Mouse (Mus musculus) heart, embryonic 14.5 days (tissue): ENCODE results near the gene Fcgr4. TPM values are rescaled to one million over a fixed set of nuclear protein-coding genes. Genes with fewer than 3 reads are reported as not detected.
"Not testable (repeated sequence)": the region's sequence is repeated elsewhere in the genome, so short reads cannot be mapped to it uniquely, and the experiment has no call there.

Experiments
- ATAC-seq: fragments of 200-750 bp; cut with Nextera tagmentation; 2 replicates; pipeline ENCODE4 v1.8.0; 2017; ENCODE audit warnings: low read depth, moderate TSS enrichment; ENCODE audit not compliant: insufficient number of reproducible peaks, insufficient read depth, low FRiP score
- H3K27ac ChIP-seq, 2 experiments: fragments of 200-500 bp in 1 of 2; fragments of 300-500 bp in 1 of 2; sonication (generic) in 1 of 2; replicated peaks in 1 of 2; 2 replicates each; pipeline ENCODE4 v1.5.1; 2012 to 2014; ENCODE audit warnings: low read depth in 2 of 2, low read length in 2 of 2, control low read depth in 1 of 2, mild to moderate bottlenecking in 1 of 2, mixed read lengths in 1 of 2; ENCODE audit not compliant: control insufficient read depth in 1 of 2, insufficient read depth in 1 of 2
- H3K27me3 ChIP-seq: fragments of 300-500 bp; sonication (generic); 2 replicates; pipeline ENCODE4 v1.6.1; 2014; ENCODE audit warnings: mild to moderate bottlenecking, low read length, control low read depth; ENCODE audit not compliant: control insufficient read depth, insufficient read depth
- H3K36me3 ChIP-seq: fragments of 300-500 bp; sonication (generic); 2 replicates; pipeline ENCODE4 v1.6.1; 2014; ENCODE audit warnings: mild to moderate bottlenecking, control low read depth, low read length, mixed read lengths; ENCODE audit not compliant: control insufficient read depth, insufficient read depth
- H3K4me1 ChIP-seq, 2 experiments: fragments of 200-500 bp in 1 of 2; fragments of 300-500 bp in 1 of 2; sonication (generic) in 1 of 2; 2 replicates each; pipeline ENCODE4 v1.6.1; 2012 to 2014; ENCODE audit warnings: low read length in 2 of 2, control low read depth in 1 of 2, mixed read lengths in 1 of 2; ENCODE audit not compliant: control insufficient read depth in 2 of 2, insufficient read depth in 2 of 2
- H3K4me2 ChIP-seq: fragments of 300-500 bp; sonication (generic); 2 replicates; pipeline ENCODE4 v1.6.1; 2014; ENCODE audit warnings: mild to moderate bottlenecking, low read length
- H3K4me3 ChIP-seq, 2 experiments: fragments of 200-500 bp in 1 of 2; fragments of 300-500 bp in 1 of 2; sonication (generic) in 1 of 2; 2 replicates each; pipeline ENCODE4 v1.5.1; 2012 to 2014; ENCODE audit warnings: low read length in 2 of 2, mild to moderate bottlenecking in 2 of 2, control low read depth in 1 of 2, low read depth in 1 of 2, moderate library complexity in 1 of 2; ENCODE audit not compliant: control insufficient read depth in 1 of 2, insufficient read depth in 1 of 2
- H3K9ac ChIP-seq: fragments of 300-500 bp; sonication (generic); 2 replicates; pipeline ENCODE4 v1.6.1; 2014; ENCODE audit warnings: mild to moderate bottlenecking, low read length
- H3K9me3 ChIP-seq: fragments of 300-500 bp; sonication (generic); 2 replicates; pipeline ENCODE4 v1.6.1; 2016; ENCODE audit warnings: low read length, control low read depth; ENCODE audit not compliant: control insufficient read depth
- WGBS: fragments of 180-500 bp; shearing (Covaris S2); extraction: QIAGEN DNeasy Blood & Tissue Kit; methylation state at CpG from one replicate; pipeline ENCODE4 v1.1.7; 2014; 5-methylcytosine and 5-hydroxymethylcytosine counted together
- polyA plus RNA-seq: library from polyadenylated mRNA; unstranded; fragments of >200 nt; fragmentation: Nextera tagmentation; extraction: Ambion mirVana; gene quantifications from 2 replicates; pipeline ENCODE4 v1.2.1, GENCODE M21; 2014

The Fcgr4 gene
- 1.0 and 1.5 TPM in 2 replicates for polyA plus RNA-seq

- no peak within 1 kb of the TSS for H3K4me2 ChIP-seq
- no peaks in the 10 kb centered on the region for H3K4me1 ChIP-seq
- no peaks in the 10 kb centered on the region for H3K36me3 ChIP-seq
- H3K27ac ChIP-seq, result no peak within 1 kb of the TSS
- no peaks in the 10 kb centered on the region for H3K27me3 ChIP-seq
- no peak for ATAC-seq
- H3K9me3 ChIP-seq, result no peaks in the 10 kb centered on the region
- no peak within 1 kb of the TSS for H3K9ac ChIP-seq
- H3K4me3 ChIP-seq, result no peak within 1 kb of the TSS
- 74% methylated on average over 2 of the region's 2 CpGs for WGBS
Measured at GRCm38 (mm10) chr1:171018737-171019136, at the start of gene Fcgr4. Gene Fcgr4, plus strand, starts transcription at chr1:171018920.

- no peaks in the 10 kb centered on the region for H3K36me3 ChIP-seq
- 76% methylated on average over 6 of the region's 6 CpGs for WGBS
- H3K4me1 ChIP-seq, result no peaks in the 10 kb centered on the region
- no peak overlapping the region for H3K4me3 ChIP-seq
- H3K9me3 ChIP-seq, result no peaks in the 10 kb centered on the region
- no peak overlapping the region for H3K4me2 ChIP-seq
- H3K27ac ChIP-seq, result no peak overlapping the region
- no peak overlapping the region for H3K9ac ChIP-seq
- no peak for ATAC-seq
- no peaks in the 10 kb centered on the region for H3K27me3 ChIP-seq
Measured at GRCm38 (mm10) chr1:170972494-170972893, 46.2 kb upstream of the Fcgr4 start.

GRCm38 (mm10) chr1:170972936-170973335 lies 45.8 kb upstream of the Fcgr4 start:
- Histone ChIP-seq H3K4me2 (no peak overlapping the region), H3K9me3 (no peaks in the 10 kb centered on the region), H3K36me3 (no peaks in the 10 kb centered on the region), H3K4me3 (no peak overlapping the region), H3K4me1 (no peaks in the 10 kb centered on the region), H3K9ac (no peak overlapping the region), H3K27ac (no peak overlapping the region), H3K27me3 (no peaks in the 10 kb centered on the region)
- 70% methylated on average over 4 of the region's 4 CpGs for WGBS
- no peak for ATAC-seq

- no peaks in the 10 kb centered on the region for H3K4me1 ChIP-seq
- no peaks in the 10 kb centered on the region for H3K36me3 ChIP-seq
- WGBS, result 74% methylated on average over 8 of the region's 8 CpGs
- no peak overlapping the region for H3K4me2 ChIP-seq
- H3K27me3 ChIP-seq, result no peaks in the 10 kb centered on the region
- no peak for ATAC-seq
- no peak overlapping the region for H3K9ac ChIP-seq
- no peak overlapping the region for H3K27ac ChIP-seq
- H3K9me3 ChIP-seq, result no peaks in the 10 kb centered on the region
- no peak overlapping the region for H3K4me3 ChIP-seq
Measured at GRCm38 (mm10) chr1:170974171-170974570, 44.5 kb upstream of the Fcgr4 start.

- H3K9ac ChIP-seq, result no peak overlapping the region
- ATAC-seq, result no peak
- no peaks in the 10 kb centered on the region for H3K4me1 ChIP-seq
- H3K4me3 ChIP-seq, result no peak overlapping the region
- H3K4me2 ChIP-seq, result no peak overlapping the region
- no peaks in the 10 kb centered on the region for H3K9me3 ChIP-seq
- no peaks in the 10 kb centered on the region for H3K27me3 ChIP-seq
- no peaks in the 10 kb centered on the region for H3K36me3 ChIP-seq
- WGBS, result 95% methylated on average over 2 of the region's 2 CpGs
- H3K27ac ChIP-seq, result no peak overlapping the region
Measured at GRCm38 (mm10) chr1:170974736-170975135, 44.0 kb upstream of the Fcgr4 start.

GRCm38 (mm10) chr1:170975350-170975749 lies 43.4 kb upstream of the Fcgr4 start:
- H3K9me3 ChIP-seq, H3K4me2 ChIP-seq, H3K27ac ChIP-seq, ATAC-seq, H3K4me3 ChIP-seq, H3K9ac ChIP-seq, H3K36me3 ChIP-seq, H3K27me3 ChIP-seq, H3K4me1 ChIP-seq: not testable (repeated sequence)
- 63% methylated on average over 2 of the region's 2 CpGs for WGBS

GRCm38 (mm10) chr1:170975751-170976161 lies 43.0 kb upstream of the Fcgr4 start:
- no peak overlapping the region for H3K9ac ChIP-seq

GRCm38 (mm10) chr1:170976447-170976846 lies 42.3 kb upstream of the Fcgr4 start, which contains the start of gene Fcgr2b:
Gene Fcgr2b, minus strand, starts transcription at chr1:170976547.
- Histone ChIP-seq H3K9ac (no peak within 1 kb of the TSS), H3K4me2 (no peak within 1 kb of the TSS), H3K4me3 (no peak within 1 kb of the TSS), H3K9me3 (no peaks in the 10 kb centered on the region), H3K27me3 (no peaks in the 10 kb centered on the region), H3K36me3 (no peaks in the 10 kb centered on the region), H3K27ac (no peak within 1 kb of the TSS), H3K4me1 (no peaks in the 10 kb centered on the region)
- 81% methylated on average over 5 of the region's 5 CpGs for WGBS
- no peak for ATAC-seq

More at GRCm38 (mm10) chr1:170975751-170976161, 43.0 kb upstream of the Fcgr4 start:
- no peak for ATAC-seq
- no peaks in the 10 kb centered on the region for H3K4me1 ChIP-seq
- H3K27me3 ChIP-seq, result no peaks in the 10 kb centered on the region
- WGBS, result 62% methylated on average over 7 of the region's 7 CpGs
- H3K9me3 ChIP-seq, result no peaks in the 10 kb centered on the region
- H3K4me2 ChIP-seq, result no peak overlapping the region
- H3K4me3 ChIP-seq, result no peak overlapping the region
- no peak overlapping the region for H3K27ac ChIP-seq
- H3K36me3 ChIP-seq, result no peaks in the 10 kb centered on the region
